Mouse (Mus musculus) liver, embryonic 16.5 days (tissue): ENCODE measurements around the gene Slc6a5. TPM values are rescaled to one million over a fixed set of nuclear protein-coding genes. Genes with fewer than 3 reads are reported as not detected.

ENCODE experiments used
- ATAC-seq: fragments of 200-750 bp; cut with Nextera tagmentation; 2 replicates; pipeline ENCODE4 v1.8.0; 2017; ENCODE audit warnings: low read depth, mild to moderate bottlenecking, moderate number of reproducible peaks, moderate library complexity
- H3K27ac ChIP-seq: fragments of 300-500 bp; sonication (generic); 2 replicates; pipeline ENCODE4 v1.5.1; 2014; ENCODE audit warnings: mild to moderate bottlenecking, low read length
- H3K27me3 ChIP-seq: fragments of 300-500 bp; sonication (generic); 2 replicates; pipeline ENCODE4 v1.6.1; 2014; ENCODE audit warnings: low read depth, low read length, mixed read lengths; ENCODE audit not compliant: control insufficient read depth, insufficient read depth
- H3K36me3 ChIP-seq: fragments of 300-500 bp; sonication (generic); 2 replicates; pipeline ENCODE4 v1.6.1; 2014; ENCODE audit warnings: mild to moderate bottlenecking; ENCODE audit not compliant: control insufficient read depth, insufficient read depth
- H3K4me1 ChIP-seq: fragments of 300-500 bp; sonication (generic); 2 replicates; pipeline ENCODE4 v1.6.1; 2014; ENCODE audit warnings: low read depth, low read length, mixed read lengths; ENCODE audit not compliant: control insufficient read depth
- H3K4me2 ChIP-seq: fragments of 300-500 bp; sonication (generic); 2 replicates; pipeline ENCODE4 v1.6.1; 2014; ENCODE audit warnings: low read depth, low read length, mixed read lengths
- H3K4me3 ChIP-seq: fragments of 300-500 bp; sonication (generic); 2 replicates; pipeline ENCODE4 v1.5.1; 2014; ENCODE audit warnings: low read depth, mild to moderate bottlenecking, low read length
- H3K9ac ChIP-seq: fragments of 300-500 bp; sonication (generic); 2 replicates; pipeline ENCODE4 v1.6.1; 2014; ENCODE audit warnings: low read depth, low read length
- H3K9me3 ChIP-seq: fragments of 300-500 bp; sonication (generic); replicated peaks from 2 replicates; pipeline ENCODE4 v1.6.1; 2016; ENCODE audit warnings: low read length; ENCODE audit not compliant: control insufficient read depth
- WGBS: fragments of 180-500 bp; shearing (Covaris S2); extraction: QIAGEN DNeasy Blood & Tissue Kit; methylation state at CpG from one replicate; pipeline ENCODE4 v1.1.7; 2014; ENCODE audit not compliant: insufficient replicate concordance; 5-methylcytosine and 5-hydroxymethylcytosine counted together
- polyA plus RNA-seq: library from polyadenylated mRNA; unstranded; fragments of >200 nt; fragmentation: Nextera tagmentation; extraction: Ambion mirVana; gene quantifications from 2 replicates; pipeline ENCODE4 v1.2.1, GENCODE M21; 2015

Slc6a5 gene
- polyA plus RNA-seq, 1 experiment from 2014 or later: not detected

DNA sequence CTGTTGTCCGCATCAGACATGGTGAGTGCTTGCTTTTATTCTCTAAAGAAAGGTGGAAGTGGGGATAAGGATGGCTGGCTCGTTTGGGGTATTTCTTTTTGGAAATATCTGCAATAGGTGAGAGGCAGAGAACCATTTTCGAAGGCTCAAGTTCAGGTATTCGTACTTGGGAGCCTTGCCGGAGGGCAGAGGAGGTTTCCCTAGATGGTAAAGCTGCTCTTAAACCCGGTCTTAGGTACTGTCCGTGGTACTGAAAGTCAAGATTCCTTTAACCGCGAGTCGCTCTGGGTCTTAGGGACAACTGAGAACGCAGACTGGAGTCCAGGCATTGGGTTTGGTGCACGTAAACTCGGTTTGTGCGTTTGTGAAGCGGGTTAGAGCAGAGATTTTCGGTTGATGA is 415 bp downstream of the Slc6a5 start:
- peaks cover 96% of the 10 kb centered on the region for H3K27me3 ChIP-seq
- 3% methylated on average over 16 of the region's 16 CpGs for WGBS
- no peak for ATAC-seq
- H3K36me3 ChIP-seq: no peaks in the 10 kb centered on the region
- H3K9ac ChIP-seq: no peak overlapping the region
- no peaks in the 10 kb centered on the region for H3K9me3 ChIP-seq
- no peak overlapping the region for H3K4me2 ChIP-seq
- H3K4me3 ChIP-seq: no peak overlapping the region
- H3K27ac ChIP-seq: no peak overlapping the region
- H3K4me1 ChIP-seq: no peaks in the 10 kb centered on the region

DNA sequence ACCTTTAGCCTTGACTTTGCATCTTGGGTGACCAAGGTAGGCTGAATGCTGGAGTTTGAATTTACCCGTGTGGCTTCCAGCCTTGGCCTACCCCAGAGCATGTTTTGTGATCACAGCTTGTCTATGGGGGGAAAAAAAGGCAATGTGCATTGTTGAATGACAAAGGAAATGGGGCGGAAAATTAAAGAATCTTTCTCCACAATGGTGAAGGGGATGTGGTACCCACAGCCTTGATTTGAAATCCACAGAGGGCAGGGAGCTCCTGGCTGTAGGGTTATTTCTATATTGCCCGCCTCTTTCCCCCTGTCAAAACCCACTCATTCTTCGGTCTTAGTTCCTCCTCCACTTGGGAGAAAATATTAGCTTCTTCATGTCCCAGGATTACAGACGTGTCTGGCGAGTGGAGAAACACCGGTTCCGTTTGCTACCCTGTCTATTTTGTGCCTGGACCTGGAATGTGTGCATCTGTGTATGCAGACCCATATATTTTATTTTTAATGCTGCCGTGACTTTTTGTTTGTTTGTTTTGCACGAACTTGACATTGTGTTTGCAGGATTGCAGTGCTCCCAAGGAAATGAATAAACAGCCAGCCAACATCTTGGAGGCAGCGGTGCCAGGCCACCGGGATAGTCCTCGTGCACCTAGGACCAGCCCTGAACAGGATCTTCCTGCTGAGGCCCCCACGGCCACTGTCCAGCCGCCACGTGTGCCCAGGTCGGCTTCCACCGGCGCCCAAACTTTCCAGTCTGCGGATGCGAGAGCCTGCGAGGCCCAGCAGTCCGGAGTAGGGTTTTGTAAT is 1.4 kb downstream of the Slc6a5 start:
- H3K4me1 ChIP-seq: no peaks in the 10 kb centered on the region
- no peak overlapping the region for H3K4me2 ChIP-seq
- H3K27me3 ChIP-seq: peaks cover 98% of the 10 kb centered on the region
- no peak for ATAC-seq
- H3K36me3 ChIP-seq: no peaks in the 10 kb centered on the region
- no peaks in the 10 kb centered on the region for H3K9me3 ChIP-seq
- no peak overlapping the region for H3K9ac ChIP-seq
- 6% methylated on average over 23 of the region's 23 CpGs for WGBS
- no peak overlapping the region for H3K27ac ChIP-seq
- H3K4me3 ChIP-seq: no peak overlapping the region

DNA sequence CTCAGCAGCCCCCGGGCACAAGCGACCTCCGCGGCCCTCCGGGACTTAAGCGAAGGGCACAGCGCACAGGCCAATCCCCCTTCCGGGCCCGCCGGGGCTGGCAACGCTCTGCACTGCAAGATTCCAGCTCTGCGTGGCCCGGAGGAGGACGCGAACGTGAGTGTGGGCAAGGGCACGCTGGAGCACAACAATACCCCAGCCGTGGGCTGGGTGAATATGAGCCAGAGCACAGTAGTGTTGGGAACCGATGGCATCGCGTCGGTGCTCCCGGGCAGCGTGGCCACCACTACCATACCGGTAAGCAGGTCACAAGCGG is 2.0 kb downstream of the Slc6a5 start:
- Histone ChIP-seq H3K27me3 (peaks cover 99% of the 10 kb centered on the region), H3K27ac (no peak overlapping the region), H3K36me3 (no peaks in the 10 kb centered on the region), H3K4me2 (no peak overlapping the region), H3K9ac (no peak overlapping the region), H3K4me1 (no peaks in the 10 kb centered on the region), H3K9me3 (no peaks in the 10 kb centered on the region), H3K4me3 (no peak overlapping the region)
- no peak for ATAC-seq
- 1% methylated on average over 26 of the region's 26 CpGs for WGBS

DNA sequence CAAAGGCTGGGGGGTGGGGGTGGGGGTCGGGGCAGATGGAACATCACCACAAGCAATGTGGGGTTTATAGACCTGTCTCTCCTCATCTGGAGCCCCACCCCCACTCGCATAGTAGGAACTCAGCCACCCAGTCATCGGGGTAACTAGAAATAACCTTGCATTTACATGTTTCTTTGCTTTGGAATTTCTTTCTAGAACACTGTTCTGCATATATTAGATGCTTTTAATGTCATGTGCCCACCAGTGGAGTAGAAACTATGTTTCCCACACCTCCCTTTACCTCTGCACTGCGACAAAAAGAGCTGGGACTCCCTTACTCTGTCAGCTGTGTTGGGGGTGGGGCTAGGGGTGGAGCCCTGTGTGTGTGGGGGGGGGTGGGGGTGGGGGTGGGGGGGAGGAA is 3.2 kb downstream of the Slc6a5 start:
- no peaks in the 10 kb centered on the region for H3K9me3 ChIP-seq
- H3K27ac ChIP-seq: no peak overlapping the region
- H3K4me3 ChIP-seq: no peak overlapping the region
- no peak for ATAC-seq
- H3K4me2 ChIP-seq: no peak overlapping the region
- WGBS: 6% methylated on average over 4 of the region's 4 CpGs
- no peaks in the 10 kb centered on the region for H3K36me3 ChIP-seq
- H3K27me3 ChIP-seq: peaks cover 87% of the 10 kb centered on the region
- H3K4me1 ChIP-seq: no peaks in the 10 kb centered on the region
- H3K9ac ChIP-seq: no peak overlapping the region

DNA sequence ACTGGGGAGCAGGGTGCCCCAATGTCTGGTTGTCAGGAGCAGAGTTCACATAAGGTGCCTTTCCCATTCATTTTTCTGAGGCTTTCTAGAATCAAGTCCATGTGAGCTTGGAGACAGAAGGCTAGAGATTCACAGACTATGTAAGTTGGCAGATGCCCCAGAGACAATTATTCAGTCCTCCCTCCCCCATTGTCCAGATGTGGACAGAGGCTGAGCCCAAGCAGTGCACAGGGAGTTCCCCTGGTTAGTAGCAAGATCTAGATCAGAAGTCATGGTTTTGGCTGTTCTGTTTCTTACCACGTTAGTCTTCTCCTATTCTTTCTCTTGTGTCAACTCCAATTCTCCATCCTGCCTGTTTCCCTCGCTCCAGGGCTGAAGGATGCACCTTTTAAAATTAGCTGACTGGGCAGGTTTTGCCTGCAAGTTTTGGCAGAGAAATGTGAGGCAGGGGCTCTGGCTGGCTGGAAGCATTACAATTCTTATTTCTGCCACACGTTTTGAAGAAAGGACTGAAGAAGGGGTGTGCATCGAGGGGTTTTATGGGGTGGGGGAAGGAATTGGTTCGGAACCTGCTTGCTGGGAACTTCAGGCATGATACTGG is 3.9 kb downstream of the Slc6a5 start:
- H3K36me3 ChIP-seq: no peaks in the 10 kb centered on the region
- no peak overlapping the region for H3K4me3 ChIP-seq
- H3K4me1 ChIP-seq: no peaks in the 10 kb centered on the region
- no peaks in the 10 kb centered on the region for H3K9me3 ChIP-seq
- H3K27ac ChIP-seq: no peak overlapping the region
- WGBS: 2% methylated on average over 5 of the region's 5 CpGs
- no peak overlapping the region for H3K4me2 ChIP-seq
- peaks cover 80% of the 10 kb centered on the region for H3K27me3 ChIP-seq
- no peak overlapping the region for H3K9ac ChIP-seq
- ATAC-seq: no peak

DNA sequence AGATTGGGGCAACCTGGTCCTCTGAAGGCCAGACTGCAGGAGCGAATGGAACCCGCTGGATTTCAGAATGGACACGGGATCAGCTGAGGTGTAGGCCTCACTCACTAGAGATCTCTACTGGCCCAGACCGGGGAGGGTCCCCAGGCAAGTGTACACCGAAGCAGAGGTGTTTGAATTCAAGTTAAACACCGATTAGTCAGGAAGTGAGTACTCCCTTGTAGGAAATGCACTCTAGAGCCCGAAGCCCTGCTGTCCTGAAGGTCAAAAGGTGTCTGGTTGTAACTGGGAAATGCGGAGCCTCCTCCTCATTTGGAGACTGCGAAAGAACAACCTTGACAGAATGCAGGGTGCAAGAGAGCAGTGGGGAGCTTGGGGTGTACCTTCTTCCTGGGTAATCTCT is 5.0 kb downstream of the Slc6a5 start:
- 7% methylated on average over 9 of the region's 9 CpGs for WGBS
- Histone ChIP-seq H3K27me3 (peaks cover 69% of the 10 kb centered on the region), H3K4me2 (no peak overlapping the region), H3K9me3 (0 out of 2 replicates have a peak, but pooled peaks cover 2% of the 10 kb centered on the region), H3K27ac (no peak overlapping the region), H3K4me1 (no peaks in the 10 kb centered on the region), H3K36me3 (no peaks in the 10 kb centered on the region), H3K4me3 (no peak overlapping the region), H3K9ac (no peak overlapping the region)
- no peak for ATAC-seq

DNA sequence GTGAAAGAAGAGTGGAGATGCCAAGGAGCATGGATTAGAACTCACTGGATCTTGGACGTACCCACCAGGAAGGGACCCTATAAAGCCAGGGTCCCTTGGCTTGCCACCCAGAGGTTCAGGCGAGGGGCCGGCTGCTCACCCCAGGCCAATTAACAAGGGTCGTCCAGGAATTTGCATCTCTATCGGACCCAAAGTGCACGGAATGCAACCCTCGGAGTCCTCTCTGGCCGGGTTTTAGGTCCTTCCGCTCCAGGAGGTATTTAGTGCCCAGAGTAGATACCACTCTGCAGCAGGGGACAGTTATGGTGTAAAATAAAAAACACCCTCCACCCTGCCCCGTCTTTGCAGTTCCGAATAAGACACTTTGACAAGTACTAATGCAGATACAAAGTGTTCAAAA is 5.5 kb downstream of the Slc6a5 start:
- no peak for ATAC-seq
- Histone ChIP-seq H3K36me3 (no peaks in the 10 kb centered on the region), H3K9ac (no peak overlapping the region), H3K27me3 (peaks cover 64% of the 10 kb centered on the region), H3K4me2 (no peak overlapping the region), H3K4me1 (no peaks in the 10 kb centered on the region), H3K27ac (no peak overlapping the region), H3K4me3 (no peak overlapping the region), H3K9me3 (0 out of 2 replicates have a peak, but pooled peaks cover 2% of the 10 kb centered on the region)
- 5% methylated on average over 11 of the region's 11 CpGs for WGBS

DNA sequence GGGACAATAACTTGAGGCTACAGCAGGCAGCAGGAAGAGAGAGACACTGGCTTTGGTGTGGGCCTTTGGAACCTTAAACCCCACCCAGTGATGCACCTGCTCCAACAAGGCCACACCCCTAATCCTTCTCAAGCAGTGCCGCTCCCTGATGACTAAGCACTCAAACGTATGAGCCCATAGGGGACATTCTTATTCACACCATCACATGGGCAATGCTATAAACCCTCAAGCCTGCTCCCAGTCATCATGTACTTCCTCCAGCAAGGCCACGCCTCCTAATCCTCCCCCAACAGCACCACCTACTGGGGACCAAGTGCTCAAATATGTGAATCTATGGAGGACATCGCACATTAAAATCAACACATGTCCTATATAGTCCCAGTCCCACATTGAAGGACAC is 9.5 kb downstream of the Slc6a5 start:
- H3K4me3 ChIP-seq: no peak overlapping the region
- H3K27ac ChIP-seq: no peak overlapping the region
- H3K9me3 ChIP-seq: 0 out of 2 replicates have a peak, but pooled peaks cover 2% of the 10 kb centered on the region
- H3K4me2 ChIP-seq: no peak overlapping the region
- peaks cover 25% of the 10 kb centered on the region for H3K27me3 ChIP-seq
- H3K4me1 ChIP-seq: no peaks in the 10 kb centered on the region
- H3K36me3 ChIP-seq: no peaks in the 10 kb centered on the region
- no peak overlapping the region for H3K9ac ChIP-seq
- ATAC-seq: no peak
- WGBS: 64% methylated on average over 4 of the region's 4 CpGs

DNA sequence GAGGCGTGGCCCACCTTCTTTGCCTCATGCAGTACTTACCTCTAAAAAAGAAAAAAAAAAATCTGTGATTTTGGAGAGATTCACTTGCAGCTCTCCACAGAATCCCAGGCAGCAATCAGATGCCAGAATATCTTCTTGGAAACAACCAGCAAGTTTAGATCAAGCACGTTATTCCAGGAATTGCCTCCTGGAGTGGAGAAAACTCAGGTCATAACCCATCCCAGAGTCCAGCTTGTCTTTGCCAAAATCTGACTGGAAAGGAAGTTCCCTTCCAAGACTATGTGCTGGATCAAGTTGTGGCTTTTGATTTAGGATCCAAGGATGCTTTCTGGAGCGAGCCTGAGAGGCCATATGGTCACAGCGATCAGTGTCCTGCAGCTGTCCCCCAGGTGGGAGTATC is 10.8 kb downstream of the Slc6a5 start:
- H3K27ac ChIP-seq: no peak overlapping the region
- H3K36me3 ChIP-seq: no peaks in the 10 kb centered on the region
- 0 out of 2 replicates have a peak, but pooled peaks cover 2% of the 10 kb centered on the region for H3K9me3 ChIP-seq
- no peak for ATAC-seq
- 51% methylated on average over 4 of the region's 4 CpGs for WGBS
- no peak overlapping the region for H3K9ac ChIP-seq
- no peaks in the 10 kb centered on the region for H3K4me1 ChIP-seq
- no peak overlapping the region for H3K4me2 ChIP-seq
- no peak overlapping the region for H3K4me3 ChIP-seq
- peaks cover 12% of the 10 kb centered on the region for H3K27me3 ChIP-seq
